Mouse (Mus musculus) left cerebral cortex, adult 2 months (tissue): ENCODE measurements around the gene Adcyap1r1. TPM values are rescaled to one million over a fixed set of nuclear protein-coding genes. Genes with fewer than 3 reads are reported as not detected.

Experiments used
- DNase-seq, 2 experiments: peaks; one replicate each; pipeline ENCODE4 v3.0.0; 2021 to 2022; ENCODE audit warnings: low spot score in 2 of 2, mixed read lengths in 1 of 2; ENCODE audit errors: extremely low spot score in 1 of 2
- H3K27ac ChIP-seq: fragments of 200-600 bp; 2 replicates; pipeline ENCODE4 v1.8.1; 2022
- H3K4me3 ChIP-seq: fragments of 200-600 bp; 2 replicates; pipeline ENCODE4 v1.8.1; 2022
- CTCF ChIP-seq: fragments of 200-600 bp; IDR thresholded peaks from 2 replicates; pipeline ENCODE4 v1.8.1; 2022; ENCODE audit warnings: antibody characterized with exemption, mild to moderate bottlenecking, moderate library complexity
- intact Hi-C: fragments of 180-260 bp; cut with DNase I; formaldehyde crosslinking; loops from one replicate; pipeline ENCODE4 v1.15.1; 2025
- total RNA-seq, 2 experiments: library from RNA; stranded (reverse); gene quantifications; 2 replicates each; pipeline ENCODE4 v1.2.3; 2021

Gene Adcyap1r1
- total RNA-seq, 2 experiments from 2014 or later: 118 to 121 TPM

DNA sequence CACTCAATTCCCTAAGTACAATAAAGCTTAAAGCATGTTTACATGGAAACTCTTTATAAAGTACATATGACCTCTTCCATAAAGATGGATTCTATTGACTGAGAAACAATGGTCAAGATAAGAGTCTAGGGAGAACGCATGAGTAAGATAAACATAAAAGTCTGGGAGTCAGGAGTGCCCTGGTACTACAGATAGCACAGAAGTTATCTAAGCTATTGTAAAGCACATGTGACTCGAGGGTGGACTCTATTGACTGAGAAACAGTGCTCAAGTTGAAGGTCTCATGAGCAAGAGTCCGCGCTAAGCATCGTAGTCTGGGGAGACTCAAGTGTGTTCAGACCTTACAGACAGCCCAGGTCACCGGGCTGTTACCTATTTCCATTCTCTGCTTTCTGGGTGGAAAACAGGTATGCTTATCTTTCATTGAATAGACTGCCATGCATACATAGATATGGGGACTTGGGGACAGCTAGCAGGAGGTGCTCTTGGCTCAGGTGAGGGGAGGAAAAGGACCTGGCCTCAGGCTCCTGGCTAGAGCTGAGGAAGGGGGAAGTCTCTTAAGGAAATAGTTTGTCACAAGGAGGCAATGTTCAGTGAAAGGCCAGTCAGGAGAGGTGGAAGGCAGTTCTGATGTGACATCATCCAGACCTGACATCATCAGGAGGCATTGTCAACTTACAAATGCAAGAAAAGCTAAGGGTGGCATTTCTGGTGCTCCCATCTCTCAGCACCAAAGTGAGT lies 57.5 kb downstream of the Adcyap1r1 start:
- no peak for DNase-seq
- TF ChIP-seq CTCF: no peak
- intact Hi-C loops: no loop called here
- no peak overlapping the region for H3K27ac ChIP-seq
- no peak overlapping the region for H3K4me3 ChIP-seq

DNA sequence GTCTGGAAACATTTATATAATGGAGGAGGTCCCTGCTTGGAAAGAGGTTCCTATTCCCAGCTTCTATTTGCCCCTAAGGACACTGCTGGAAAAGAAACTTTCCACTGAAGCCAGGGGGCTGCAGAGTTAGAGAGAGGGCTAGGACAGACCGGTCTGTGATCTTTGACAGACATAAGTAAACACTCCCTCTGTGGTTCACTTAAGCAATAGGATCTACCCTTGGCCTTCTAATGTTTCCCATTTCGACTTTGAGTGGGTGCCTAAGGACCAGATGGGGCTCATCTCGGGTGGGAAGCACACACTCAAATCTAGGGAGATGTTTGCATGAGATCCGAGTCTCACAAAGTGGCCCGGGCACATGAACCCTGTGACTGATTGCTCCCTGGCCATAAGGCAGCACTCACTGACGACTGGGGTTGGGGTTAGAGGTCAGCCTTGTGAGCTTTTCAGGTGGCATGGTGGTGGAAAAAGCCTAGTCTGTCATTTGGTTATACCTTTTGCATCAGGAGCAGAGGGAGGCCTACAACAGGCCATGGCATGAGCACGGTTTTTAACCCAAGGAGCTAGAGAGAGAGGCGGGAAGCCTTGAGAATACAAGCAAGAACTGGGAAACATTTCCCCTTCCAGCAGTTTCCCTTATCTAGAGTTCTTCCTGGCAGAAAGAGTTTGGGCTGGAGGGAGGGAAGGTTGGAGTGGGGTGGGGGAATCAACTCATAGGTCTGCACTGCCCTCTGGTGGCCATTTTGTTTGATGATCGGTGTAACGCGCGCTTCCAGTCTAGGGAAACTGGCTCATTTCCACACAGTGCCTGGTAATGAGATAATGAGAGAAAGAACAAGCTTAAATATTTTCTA lies 59.7 kb downstream of the Adcyap1r1 start:
- intact Hi-C loops: loop anchor here (1.0 to 2.0 kb wide), 2 partner anchors 119 to 279 kb away; no protein-coding TSS in a partner anchor
- peak; percentile 80 to 87 for DNase-seq
- TF ChIP-seq CTCF: peak; percentile 77

DNA sequence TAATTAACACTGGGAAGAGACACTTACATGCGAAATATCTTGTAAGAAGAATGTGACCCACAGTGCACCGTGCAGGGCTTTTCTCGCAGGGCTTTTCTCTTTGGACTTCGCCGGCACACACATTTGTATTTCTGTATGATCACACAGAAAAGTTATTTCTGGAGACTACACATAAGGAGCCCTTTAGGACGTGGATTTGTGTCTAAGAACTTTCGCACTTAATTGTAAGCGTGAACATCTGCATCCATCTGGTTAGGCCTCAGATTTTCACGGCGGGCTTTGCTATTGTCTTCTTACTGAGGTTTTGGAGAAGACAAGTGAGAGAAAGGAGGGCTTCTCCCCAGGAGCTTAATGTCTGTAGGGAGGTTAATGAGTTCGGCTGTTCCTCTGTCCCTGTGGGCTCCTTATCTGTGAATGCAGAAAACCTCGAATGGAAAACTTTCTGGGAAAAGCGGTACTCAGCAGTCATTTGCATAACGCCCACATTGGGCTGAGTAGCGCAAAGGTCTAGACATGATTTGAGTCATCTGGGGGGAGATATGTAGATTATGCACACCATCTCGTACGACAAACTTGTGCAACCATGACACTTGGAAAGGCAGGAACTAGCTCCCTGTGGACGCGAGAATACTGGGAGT lies 60.4 kb downstream of the Adcyap1r1 start:
- no peak for DNase-seq
- no peak for TF ChIP-seq CTCF
- Histone ChIP-seq H3K4me3 (no peak overlapping the region), H3K27ac (no peak overlapping the region)
- intact Hi-C loops: no loop called here

More for the DNA sequence above, 59.7 kb downstream of the Adcyap1r1 start:
- Histone ChIP-seq H3K4me3 (no peak overlapping the region), H3K27ac (no peak overlapping the region)

DNA sequence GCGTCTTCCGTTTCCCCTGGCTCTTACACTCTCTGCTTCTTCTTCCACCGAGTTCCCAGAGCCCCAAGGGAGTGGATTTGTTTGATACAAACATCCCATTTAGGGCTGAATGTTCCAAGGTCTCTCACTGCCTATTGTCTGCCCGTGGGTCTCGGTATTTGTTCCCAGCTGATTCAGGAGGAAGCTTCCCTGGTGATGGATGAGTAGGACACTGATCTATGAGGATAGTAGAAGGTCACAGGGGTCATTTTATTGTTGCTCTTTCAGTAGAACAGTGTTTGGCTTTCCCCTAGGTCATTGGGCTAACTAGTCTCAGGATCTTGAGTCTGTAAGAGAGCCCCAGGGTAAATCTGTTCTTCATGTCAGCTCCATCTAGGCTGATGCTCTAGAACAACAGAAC lies 61.7 kb downstream of the Adcyap1r1 start:
- DNase-seq: no peak
- Histone ChIP-seq H3K4me3 (no peak overlapping the region), H3K27ac (no peak overlapping the region)
- intact Hi-C loops: no loop called here
- no peak for TF ChIP-seq CTCF

DNA sequence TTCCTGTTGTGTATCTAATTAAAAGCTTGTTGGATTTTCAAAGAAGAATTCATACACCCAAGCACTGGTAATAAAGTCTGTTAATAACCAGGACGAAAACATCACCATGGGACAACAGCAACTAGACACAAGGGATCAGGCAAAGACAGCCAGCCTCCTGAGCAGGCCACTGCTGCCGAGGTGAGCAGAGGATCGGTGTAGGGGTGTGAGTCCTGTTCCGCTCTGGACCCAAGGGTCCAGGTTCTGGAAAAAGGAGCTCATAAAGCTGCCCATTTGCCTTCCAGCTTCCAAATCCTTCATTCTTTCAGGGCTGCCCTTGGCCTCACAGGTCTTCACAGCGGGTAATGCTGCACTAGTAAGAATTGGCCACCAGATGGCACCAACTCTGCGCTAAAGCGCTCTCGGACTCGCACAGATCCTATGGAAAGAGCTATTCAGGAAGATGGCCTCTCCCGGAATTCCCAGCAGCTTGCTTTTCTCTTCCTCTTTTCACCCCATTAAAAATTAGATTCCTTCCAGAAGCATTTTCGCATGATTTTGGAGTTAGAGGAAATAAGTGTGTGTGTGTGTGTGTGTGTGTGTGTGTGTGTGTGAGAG lies 67.9 kb downstream of the Adcyap1r1 start:
- intact Hi-C loops: loop anchor here (1.0 to 10.0 kb wide), 4 partner anchors 158 to 915 kb away; no protein-coding TSS in a partner anchor
- peak; percentile 88 for TF ChIP-seq CTCF
- H3K4me3 ChIP-seq: no peak overlapping the region
- no peak overlapping the region for H3K27ac ChIP-seq
- peak; percentile 86 to 87 for DNase-seq

DNA sequence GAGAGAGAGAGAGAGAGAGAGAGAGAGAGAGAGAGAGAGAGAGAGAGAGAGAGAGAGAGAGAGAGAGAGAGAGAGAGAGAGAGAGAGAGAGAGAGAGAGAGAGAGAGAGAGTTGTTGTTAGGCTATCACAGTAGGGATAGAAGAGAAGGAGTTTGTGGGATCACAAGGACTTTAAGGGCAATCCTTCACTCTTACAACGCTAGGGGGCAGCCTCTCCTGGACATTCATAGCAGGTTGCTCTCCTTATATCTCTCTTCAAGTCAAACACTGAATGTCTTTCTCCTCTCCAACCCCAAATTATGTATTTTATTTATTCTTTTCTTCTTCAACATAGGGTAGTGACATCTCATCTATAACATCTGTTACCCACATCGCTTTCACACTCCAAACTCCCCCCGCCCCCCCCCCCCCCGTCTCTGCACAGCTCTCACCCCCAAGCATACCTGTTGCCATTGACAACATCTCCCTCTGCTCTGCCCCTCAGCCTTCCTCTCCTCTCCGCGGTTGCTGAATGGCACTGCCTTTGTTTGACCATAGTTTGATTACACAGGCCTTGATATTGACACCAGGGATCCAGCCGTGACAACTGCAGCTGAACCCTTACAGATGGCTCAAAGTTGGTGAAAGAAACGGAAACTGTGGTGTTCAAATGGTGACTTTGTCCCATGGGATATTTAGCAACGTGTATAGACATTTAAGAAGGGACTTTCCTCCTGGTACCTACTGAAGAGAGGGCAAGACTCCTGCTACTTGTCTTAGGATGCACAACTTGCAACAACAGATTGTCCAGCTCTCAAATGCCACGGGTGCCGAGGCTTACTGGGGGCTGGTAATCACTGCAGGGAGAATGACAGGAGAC lies 68.7 kb downstream of the Adcyap1r1 start:
- Histone ChIP-seq H3K4me3 (no peak overlapping the region), H3K27ac (no peak overlapping the region)
- peak; percentile 48 for TF ChIP-seq CTCF
- DNase-seq: peak; percentile 70 to 72
- intact Hi-C loops: loop anchor here (1.0 to 10.0 kb wide), 3 partner anchors 157 to 914 kb away; no protein-coding TSS in a partner anchor

DNA sequence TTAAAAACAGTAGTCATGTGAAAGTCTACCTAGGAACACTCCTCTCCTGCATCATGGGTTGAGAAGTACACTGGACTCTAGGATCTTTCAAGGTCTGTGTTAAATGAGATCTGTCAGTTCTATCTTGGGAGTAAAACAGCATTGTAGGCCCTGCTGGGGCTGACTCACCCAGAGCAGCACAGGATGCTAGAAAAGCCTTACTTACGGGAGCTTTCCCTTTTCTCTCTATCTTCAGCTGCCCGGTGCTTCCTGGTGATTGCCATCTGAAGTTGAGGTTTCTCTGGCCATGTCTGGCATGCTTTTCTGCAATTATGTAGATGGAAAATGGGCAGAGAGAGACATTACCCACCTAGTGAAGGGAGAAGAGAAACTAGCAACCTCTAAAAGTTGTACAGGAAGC lies 84.7 kb downstream of the Adcyap1r1 start:
- intact Hi-C loops: loop anchor here (5.0 kb wide), 1 partner anchor 266 kb away; no protein-coding TSS in a partner anchor
- Histone ChIP-seq H3K4me3 (no peak overlapping the region), H3K27ac (no peak overlapping the region; the same call in 1 of the 2 replicates)
- TF ChIP-seq CTCF: no peak
- no peak for DNase-seq

DNA sequence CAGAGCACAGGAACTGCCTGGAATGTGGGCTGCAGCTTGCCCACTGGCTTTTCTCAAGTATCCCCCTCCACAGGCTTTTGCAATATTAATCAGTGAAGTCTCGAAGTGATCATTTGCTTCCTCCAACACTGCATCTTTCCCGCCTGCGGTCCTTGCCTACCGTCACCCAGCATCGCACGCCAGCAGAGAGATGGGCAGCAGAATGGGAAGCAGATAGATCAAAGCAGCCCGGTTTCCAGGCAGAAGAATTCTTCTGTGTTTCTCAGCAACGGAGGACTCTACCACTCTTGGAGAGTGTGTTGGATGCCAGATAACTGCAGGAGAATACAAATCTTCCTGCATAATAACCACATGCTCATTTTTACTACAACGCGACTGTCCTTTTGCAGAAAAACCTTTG lies 87.4 kb downstream of the Adcyap1r1 start:
- Histone ChIP-seq H3K4me3 (0 out of 2 replicates have a peak overlapping the region, but pooled peaks have one; percentile 17), H3K27ac (peak overlapping the region; percentile 55; the same call in 1 of the 2 replicates)
- TF ChIP-seq CTCF: no peak
- DNase-seq: peak in 1 of 2 experiments; percentile 29
- intact Hi-C loops: loop anchor here (2.0 to 5.0 kb wide), 2 partner anchors 140 to 263 kb away; no protein-coding TSS in a partner anchor

DNA sequence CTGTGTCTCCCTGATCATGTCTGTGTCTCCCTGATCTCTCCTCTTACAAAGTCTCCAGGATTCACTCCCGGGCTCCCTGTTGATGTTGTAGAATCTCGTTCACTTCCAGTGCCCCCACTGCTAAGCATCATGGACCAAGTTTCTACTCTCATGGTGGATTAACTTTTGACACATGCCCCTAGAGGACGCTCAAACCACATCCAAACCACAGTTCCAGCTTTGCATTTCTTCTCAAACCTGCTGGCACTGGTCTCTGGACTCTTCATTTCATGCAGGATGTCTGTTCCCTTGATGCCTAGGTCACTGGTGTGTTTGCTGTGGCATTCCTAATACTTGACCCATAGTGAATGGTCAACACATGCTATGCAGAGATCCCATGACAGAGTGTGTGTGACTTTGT lies 90.6 kb downstream of the Adcyap1r1 start:
- DNase-seq: no peak
- Histone ChIP-seq H3K4me3 (no peak overlapping the region), H3K27ac (no peak overlapping the region)
- intact Hi-C loops: loop anchor here (5.0 kb wide), 2 partner anchors 270 to 410 kb away; no protein-coding TSS in a partner anchor
- peak; percentile 60 for TF ChIP-seq CTCF

DNA sequence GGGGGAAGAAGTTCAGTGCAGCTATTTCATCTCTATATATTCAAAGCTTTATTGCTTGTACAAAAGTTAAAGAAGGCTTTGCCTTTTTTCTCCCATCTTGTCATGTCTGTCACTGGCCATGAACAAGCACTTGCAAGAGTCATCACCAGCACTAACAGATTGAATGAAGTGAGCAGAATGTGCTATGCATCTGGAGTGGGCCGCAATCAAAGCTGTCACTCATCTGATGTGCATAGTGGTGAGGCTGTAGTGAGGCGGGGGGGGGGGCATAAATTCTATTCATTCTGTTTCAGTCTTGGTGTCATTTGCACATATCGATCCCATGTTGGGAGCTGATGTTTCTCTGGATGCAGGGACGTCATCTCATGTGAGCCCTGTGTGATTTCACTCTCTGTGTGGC lies 91.6 kb downstream of the Adcyap1r1 start:
- Histone ChIP-seq H3K27ac (no peak overlapping the region), H3K4me3 (no peak overlapping the region)
- intact Hi-C loops: loop anchor here (5.0 kb wide), 2 partner anchors 269 to 409 kb away; no protein-coding TSS in a partner anchor
- no peak for DNase-seq
- no peak for TF ChIP-seq CTCF
